Comparison of ENCODE assay signal across 8 mouse cellular contexts in genomic region chr9:65579781-65580371, GRCm38 (mm10). TPM values are rescaled to one million over a fixed set of nuclear protein-coding genes. Genes with fewer than 3 reads are reported as not detected.
DNase-seq lines count a peak whose midpoint lies in the region; ATAC-seq lines count a peak whose summit lies in the region.

TSS of gene Plekho2 (minus strand) at chr9:65580040.

- H3K36me3 ChIP-seq in hindbrain, embryonic 10.5 days = no peaks in the 10 kb centered on the region

- WGBS in hindbrain, embryonic 10.5 days = under 1% methylated on average over 44 of the region's 45 CpGs

- peak within 1 kb of the TSS; percentile 91 for H3K27ac ChIP-seq in hindbrain, embryonic 10.5 days

- peak; percentile 87 for ATAC-seq in frontal cortex, adult (ENCODE audit: low TSS enrichment)

- H3K4me3 ChIP-seq in hindbrain, embryonic 10.5 days = peak within 1 kb of the TSS; percentile 70

- H3K9me3 ChIP-seq in hindbrain, embryonic 10.5 days = no peaks in the 10 kb centered on the region

- peak; percentile 93 for DNase-seq in MN1 (ENCODE audit: low spot score)
- peak; percentile 65 for DNase-seq in cerebellum, adult 8-10 months
- DNase-seq in hindbrain, embryonic 10.5 days (ENCODE audit: low spot score) = peak; percentile 100
- peak; percentile 74 to 88 for DNase-seq in layer of hippocampus, postnatal 14 days (ENCODE audit: low spot score in 2 of 2)
- peak; percentile 95 for DNase-seq in lung, postnatal 14 days
- peak; percentile 69 for DNase-seq in retina, adult 2 months (ENCODE audit: low read depth, low spot score)
- peak; percentile 94 to 96 for DNase-seq in thymus, postnatal 36 days

- H3K4me1 ChIP-seq in hindbrain, embryonic 10.5 days (replicated peaks) = peaks cover 55% of the 10 kb centered on the region

- H3K27me3 ChIP-seq in hindbrain, embryonic 10.5 days (ENCODE audit: insufficient read depth, poor library complexity, severe bottlenecking) = no peaks in the 10 kb centered on the region

RNA-seq across cellular contexts. Expression of gene Plekho2, which starts in this region (rescaled TPM):
- 14.5 and 15.2 TPM in 2 replicates for polyA plus RNA-seq in hindbrain, embryonic 10.5 days (2016; fragmentation: Nextera tagmentation; extraction: Ambion mirVana)
- 1 to 10 TPM; 7.5 to 9.4 TPM for total RNA-seq in layer of hippocampus, postnatal 14 days (2021)

Comparison
In these comparisons a context has a peak if more than half of its experiments do, and no peak if none do; other contexts are left out.
1. Peak in every context shown above with its lines: DNase-seq, ATAC-seq, H3K4me3 ChIP-seq and H3K27ac ChIP-seq.